Mouse (Mus musculus): ENCODE data around the gene Gatc.

Gene Gatc

GRCm38 (mm10) chr5:115340007-115340406, 971 bp downstream of the Gatc start:
- in situ Hi-C loops (cut with MboI; ENCODE audit: unreplicated experiment in 2 of 2): loop anchor here in 1 of 2 experiments (10.0 kb wide), 2 partner anchors 155 to 215 kb away; no protein-coding TSS in a partner anchor

- in situ Hi-C loops (cut with MboI; ENCODE audit: unreplicated experiment in 2 of 2): no loop called here
Observed at GRCm38 (mm10) chr5:115333626-115334025, 7.4 kb downstream of the Gatc start.

- in situ Hi-C loops (cut with MboI; ENCODE audit: unreplicated experiment in 2 of 2): no loop called here
Observed at GRCm38 (mm10) chr5:115330955-115331354, 10.0 kb downstream of the Gatc start.

DNA sequence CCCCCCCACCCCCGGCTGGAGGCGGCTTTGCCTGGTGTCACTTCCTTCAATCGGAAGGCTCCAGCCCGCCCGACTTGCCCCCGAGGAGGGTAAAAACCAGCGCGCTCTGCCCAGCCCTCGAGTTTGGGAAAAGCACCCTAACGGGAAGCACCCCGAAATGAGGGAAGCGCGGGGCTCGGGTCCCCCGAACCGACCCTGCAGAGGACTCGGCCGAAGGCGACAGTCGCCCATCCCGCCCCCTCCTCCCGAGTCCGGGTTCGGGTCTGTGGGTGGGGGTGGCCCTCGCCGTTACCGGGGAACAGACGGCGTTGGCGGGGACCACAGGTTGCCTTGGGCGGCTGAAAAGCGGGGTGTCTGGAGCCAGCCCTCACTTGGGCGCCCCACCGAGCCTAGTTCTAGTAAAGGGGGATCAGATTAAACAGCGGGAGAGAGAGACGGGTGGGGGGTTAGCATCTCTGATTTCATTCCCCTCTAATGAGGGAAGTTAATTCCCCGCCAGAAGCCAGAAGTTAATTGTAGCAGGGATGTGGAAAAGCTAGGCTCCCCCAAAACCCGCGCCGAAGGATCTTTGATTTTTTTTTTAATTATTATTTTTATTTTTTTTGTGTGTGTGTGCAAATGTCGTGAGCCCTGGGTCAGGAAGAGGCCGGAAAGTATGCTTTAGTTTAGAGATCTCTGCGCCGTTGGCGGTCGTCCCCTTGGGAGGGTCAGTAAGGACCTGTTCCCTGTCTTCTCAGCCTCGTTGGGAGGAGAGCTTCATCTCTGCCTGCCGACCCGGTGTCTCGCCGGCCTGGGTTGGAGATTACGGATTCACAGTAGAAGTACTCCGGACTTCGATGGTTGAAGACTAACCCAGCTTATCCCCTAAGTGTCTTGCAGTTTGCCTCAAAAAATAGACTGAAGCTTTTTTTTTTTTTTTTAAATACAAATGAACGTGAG, 13.1 kb downstream of the Gatc start:
- in situ Hi-C loops (cut with MboI; ENCODE audit: unreplicated experiment in 2 of 2): no loop called here

DNA sequence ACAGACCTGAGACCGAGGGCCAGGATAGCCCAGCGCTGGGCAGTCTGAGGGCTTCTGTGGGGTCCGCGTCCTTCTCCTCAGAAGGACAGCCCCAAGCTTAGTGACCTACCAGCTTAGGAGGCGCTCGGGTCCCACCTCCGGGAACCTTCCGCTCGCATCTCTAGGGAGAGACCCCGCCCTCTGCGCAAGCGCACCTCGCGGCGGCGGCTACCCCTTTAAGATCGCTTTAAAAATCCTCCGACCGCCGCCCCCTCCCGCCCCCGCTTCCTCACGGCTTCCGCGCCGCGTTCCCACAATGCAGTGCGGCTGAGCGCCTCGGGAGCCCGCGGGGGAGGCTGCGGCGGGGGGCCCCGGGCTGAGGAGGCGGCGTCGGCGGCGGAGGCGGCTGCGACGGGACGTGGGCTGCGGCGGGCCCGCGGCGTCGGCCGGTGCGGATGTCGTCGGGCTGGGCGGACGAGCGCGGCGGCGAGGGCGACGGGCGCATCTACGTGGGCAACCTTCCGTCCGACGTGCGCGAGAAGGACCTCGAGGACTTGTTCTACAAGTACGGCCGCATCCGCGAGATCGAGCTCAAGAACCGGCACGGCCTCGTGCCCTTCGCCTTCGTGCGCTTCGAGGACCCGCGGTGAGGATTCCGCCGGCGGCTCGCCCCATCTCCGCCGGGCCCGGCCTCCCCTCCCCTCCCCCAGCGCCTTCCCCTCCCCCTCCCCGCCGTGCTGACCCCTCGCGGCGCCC, 13.9 kb downstream of the Gatc start, which contains the start of gene Srsf9:
Srsf9 (plus strand) TSS at position 303 of the 735 bp plus-strand sequence.
- in situ Hi-C loops (cut with MboI; ENCODE audit: unreplicated experiment in 2 of 2): no loop called here

DNA sequence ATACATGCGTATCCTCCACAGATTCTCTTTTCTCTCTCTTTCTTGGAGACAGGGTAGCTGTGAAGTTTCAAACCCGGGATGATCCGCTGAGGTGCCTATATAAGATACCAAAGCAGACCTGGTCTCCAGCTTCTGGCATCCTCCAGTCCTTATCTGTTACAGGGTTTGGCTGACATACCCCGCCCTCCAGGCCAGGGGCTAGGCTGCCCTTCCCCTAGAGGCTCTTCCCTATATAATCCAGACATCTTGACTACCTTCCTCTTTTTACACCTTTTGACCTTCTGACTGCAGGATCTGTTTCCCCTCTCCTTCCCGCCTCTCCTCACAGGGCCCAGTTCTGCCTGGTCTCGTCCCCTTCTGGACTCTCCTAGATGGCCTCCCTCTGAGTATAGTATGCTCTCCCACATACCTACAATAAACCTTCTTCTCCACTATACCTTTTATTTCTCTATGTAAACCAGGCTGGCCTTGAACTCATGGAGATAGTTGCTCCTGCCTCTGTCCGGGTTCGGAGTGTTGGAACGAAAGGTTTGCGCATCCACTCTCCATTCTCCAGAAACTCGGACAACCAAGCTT, 14.6 kb downstream of the Gatc start:
- in situ Hi-C loops (cut with MboI; ENCODE audit: unreplicated experiment in 2 of 2): no loop called here

- in situ Hi-C loops (cut with MboI; ENCODE audit: unreplicated experiment in 2 of 2): no loop called here
Observed at GRCm38 (mm10) chr5:115319004-115319940, 21.7 kb downstream of the Gatc start.

GRCm38 (mm10) chr5:115317645-115318328, 23.2 kb downstream of the Gatc start:
- in situ Hi-C loops (cut with MboI; ENCODE audit: unreplicated experiment in 2 of 2): no loop called here

- in situ Hi-C loops (cut with MboI; ENCODE audit: unreplicated experiment in 2 of 2): no loop called here
Observed at GRCm38 (mm10) chr5:115316968-115317644, 23.9 kb downstream of the Gatc start.

DNA sequence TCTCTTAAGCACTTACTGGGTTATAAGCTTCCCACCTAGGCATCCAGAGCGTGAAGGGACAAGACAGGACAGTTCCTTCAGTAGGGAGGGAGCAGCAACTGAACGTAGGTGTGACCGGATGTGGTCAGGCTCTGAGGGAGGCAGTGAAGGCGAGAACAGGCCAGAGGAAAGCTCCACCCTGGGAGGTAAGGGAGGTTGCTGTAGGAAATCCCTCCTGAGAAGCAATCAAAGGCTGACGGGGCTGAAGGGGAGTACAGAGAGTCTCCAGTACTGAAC, 27.4 kb downstream of the Gatc start:
- in situ Hi-C loops (cut with MboI; ENCODE audit: unreplicated experiment in 2 of 2): no loop called here

GRCm38 (mm10) chr5:115312816-115313667, 27.9 kb downstream of the Gatc start:
- in situ Hi-C loops (cut with MboI; ENCODE audit: unreplicated experiment in 2 of 2): no loop called here

- in situ Hi-C loops (cut with MboI; ENCODE audit: unreplicated experiment in 2 of 2): no loop called here
Observed at GRCm38 (mm10) chr5:115312354-115312753, 28.6 kb downstream of the Gatc start.

- in situ Hi-C loops (cut with MboI; ENCODE audit: unreplicated experiment in 2 of 2): loop anchor here in 1 of 2 experiments (5.0 kb wide), 1 partner anchor 45 kb away; the partner anchor contains the start of gene Cox6a1
Observed at GRCm38 (mm10) chr5:115302190-115302589, 38.8 kb downstream of the Gatc start.

- in situ Hi-C loops (cut with MboI; ENCODE audit: unreplicated experiment in 2 of 2): loop anchor here in 1 of 2 experiments (5.0 kb wide), 1 partner anchor 46 kb away; the partner anchor contains the start of gene Cox6a1
Observed at GRCm38 (mm10) chr5:115301615-115302014, 39.4 kb downstream of the Gatc start.

DNA sequence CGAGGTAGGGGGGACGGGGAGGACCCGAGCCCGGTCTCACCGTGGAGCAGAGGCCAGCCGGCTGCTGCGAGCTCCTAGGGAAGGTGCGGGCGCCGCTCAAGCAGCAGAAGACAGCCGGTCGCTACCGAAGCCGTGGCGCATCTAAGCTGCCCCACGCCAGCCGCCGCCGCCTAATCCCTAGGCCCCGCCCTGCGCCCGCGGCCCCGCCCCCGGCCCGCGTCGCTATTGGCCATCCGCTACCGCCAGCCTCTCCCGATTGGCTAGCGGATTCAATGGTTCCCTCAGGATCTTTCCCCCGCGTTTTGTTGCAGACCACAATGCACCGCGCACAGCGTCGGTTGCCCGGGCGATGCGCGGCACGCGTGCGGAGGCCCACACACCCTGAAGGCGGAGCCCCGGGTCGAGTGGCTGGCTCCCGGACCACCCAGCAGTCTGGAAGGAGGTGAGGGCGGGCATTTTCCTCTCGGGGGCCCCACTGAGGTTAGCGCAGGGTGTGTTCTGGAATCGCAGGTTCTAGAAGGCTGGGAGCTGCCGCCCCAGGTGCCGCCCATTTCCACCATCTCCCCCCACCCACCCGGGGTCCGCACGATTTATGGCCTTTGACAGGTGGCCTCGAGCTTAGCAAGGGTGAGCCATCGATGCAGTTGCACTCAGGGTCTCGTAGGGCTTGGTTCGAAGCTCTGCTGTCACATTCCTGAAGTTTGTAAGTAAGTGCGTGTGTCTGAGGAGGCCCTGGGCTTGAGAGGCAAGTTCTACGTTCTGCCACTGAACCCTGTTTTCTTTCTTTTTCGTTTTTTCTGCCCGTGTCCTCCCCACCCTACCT, 40.0 kb downstream of the Gatc start, which contains the start of gene Dynll1:
Dynll1 (minus strand) TSS at position 208 of the 823 bp plus-strand sequence.
- in situ Hi-C loops (cut with MboI; ENCODE audit: unreplicated experiment in 2 of 2): loop anchor here in 1 of 2 experiments (5.0 kb wide), 1 partner anchor 46 kb away; the partner anchor contains the start of gene Cox6a1

GRCm38 (mm10) chr5:115300035-115300744, 40.8 kb downstream of the Gatc start:
- in situ Hi-C loops (cut with MboI; ENCODE audit: unreplicated experiment in 2 of 2): loop anchor here in 1 of 2 experiments (5.0 kb wide), 1 partner anchor 47 kb away; the partner anchor contains the start of gene Cox6a1

All from v-Abl transformed pro-B cells (cell line).